Mouse (Mus musculus) mouse embryonic stem cell (cell line): ENCODE data around the gene Camk1d.
"Not testable (repeated sequence)": the region's sequence is repeated elsewhere in the genome, so short reads cannot be mapped to it uniquely, and the experiment has no call there.

Experiments
- in situ Hi-C, 2 experiments: fragments of 300-500 bp; cut with MboI; formaldehyde crosslinking; loops; 1 replicate in 1 of 2; 3 replicates in 1 of 2; pipeline ENCODE4 v1.14.3; 2019 to 2020; ENCODE audit warnings: low sequenced_read_pairs in 2 of 2, low pct_unique_long_range_greater_than_20kb in 1 of 2, mixed read lengths in 1 of 2; ENCODE audit not compliant: unreplicated experiment in 1 of 2

Gene Camk1d

GRCm38 (mm10) chr2:5636801-5637742, 77.2 kb downstream of the Camk1d start:
- in situ Hi-C loops = no loop called here

GRCm38 (mm10) chr2:5632355-5632684, 82.0 kb downstream of the Camk1d start:
- in situ Hi-C loops = no loop called here

GRCm38 (mm10) chr2:5631676-5632354, 82.5 kb downstream of the Camk1d start:
- in situ Hi-C loops = no loop called here

- in situ Hi-C loops = no loop called here
Observed at GRCm38 (mm10) chr2:5630710-5631109, 83.6 kb downstream of the Camk1d start.

GRCm38 (mm10) chr2:5624379-5624778, 89.9 kb downstream of the Camk1d start:
- in situ Hi-C loops = no loop called here

GRCm38 (mm10) chr2:5618361-5618896, 95.9 kb downstream of the Camk1d start:
- in situ Hi-C loops = no loop called here

GRCm38 (mm10) chr2:5614896-5615295, 99.4 kb downstream of the Camk1d start:
- in situ Hi-C loops = no loop called here

GRCm38 (mm10) chr2:5614308-5614705, 100.0 kb downstream of the Camk1d start:
- in situ Hi-C loops = no loop called here

GRCm38 (mm10) chr2:5613651-5614307, 100.5 kb downstream of the Camk1d start:
- in situ Hi-C loops = no loop called here

- in situ Hi-C loops = no loop called here
Observed at GRCm38 (mm10) chr2:5611601-5612000, 102.7 kb downstream of the Camk1d start.

GRCm38 (mm10) chr2:5610521-5610920, 103.8 kb downstream of the Camk1d start:
- in situ Hi-C loops = no loop called here

GRCm38 (mm10) chr2:5607920-5608841, 106.1 kb downstream of the Camk1d start:
- in situ Hi-C loops = no loop called here

- in situ Hi-C loops = no loop called here
Observed at GRCm38 (mm10) chr2:5605849-5606248, 108.5 kb downstream of the Camk1d start.

- in situ Hi-C loops = no loop called here
Observed at GRCm38 (mm10) chr2:5602044-5602443, 112.3 kb downstream of the Camk1d start.

- in situ Hi-C loops = not testable (repeated sequence)
Observed at GRCm38 (mm10) chr2:5601243-5601642, 113.1 kb downstream of the Camk1d start.

- in situ Hi-C loops = no loop called here
Observed at GRCm38 (mm10) chr2:5600183-5600962, 113.9 kb downstream of the Camk1d start.

GRCm38 (mm10) chr2:5599713-5600112, 114.6 kb downstream of the Camk1d start:
- in situ Hi-C loops = no loop called here
